Mouse (Mus musculus) lung, embryonic 16.5 days (tissue): ENCODE results near the gene Sik1. TPM values are rescaled to one million over a fixed set of nuclear protein-coding genes. Genes with fewer than 3 reads are reported as not detected.

Experiments
- ATAC-seq: fragments of 200-750 bp; cut with Nextera tagmentation; 2 replicates; pipeline ENCODE4 v1.8.0; 2017; ENCODE audit warnings: low read depth, mild to moderate bottlenecking, moderate library complexity
- H3K27ac ChIP-seq: fragments of 300-500 bp; sonication (generic); 2 replicates; pipeline ENCODE4 v1.5.1; 2014; ENCODE audit warnings: mild to moderate bottlenecking, control low read depth, low read length
- H3K27me3 ChIP-seq: fragments of 300-500 bp; sonication (generic); 2 replicates; pipeline ENCODE4 v1.6.1; 2014; ENCODE audit warnings: low read depth, low read length, mixed read lengths; ENCODE audit not compliant: control insufficient read depth, insufficient read depth
- H3K36me3 ChIP-seq: fragments of 300-500 bp; sonication (generic); 2 replicates; pipeline ENCODE4 v1.6.1; 2014; ENCODE audit warnings: low read length; ENCODE audit not compliant: control insufficient read depth, insufficient read depth
- H3K4me1 ChIP-seq: fragments of 300-500 bp; sonication (generic); replicated peaks from 2 replicates; pipeline ENCODE4 v1.6.1; 2014; ENCODE audit warnings: low read length, mixed read lengths; ENCODE audit not compliant: control insufficient read depth, insufficient read depth
- H3K4me2 ChIP-seq: fragments of 300-500 bp; sonication (generic); 2 replicates; pipeline ENCODE4 v1.6.1; 2014; ENCODE audit warnings: low read depth, low read length, control low read depth
- H3K4me3 ChIP-seq: fragments of 300-500 bp; sonication (generic); 2 replicates; pipeline ENCODE4 v1.5.1; 2014; ENCODE audit warnings: mild to moderate bottlenecking, low read length, control low read depth
- H3K9ac ChIP-seq: fragments of 300-500 bp; sonication (generic); 2 replicates; pipeline ENCODE4 v1.6.1; 2014; ENCODE audit warnings: low read length, control low read depth
- H3K9me3 ChIP-seq: fragments of 300-500 bp; sonication (generic); 2 replicates; pipeline ENCODE4 v1.6.1; 2016; ENCODE audit warnings: low read length; ENCODE audit not compliant: control insufficient read depth
- WGBS: fragments of 180-500 bp; shearing (Covaris S2); extraction: QIAGEN DNeasy Blood & Tissue Kit; methylation state at CpG from one replicate; pipeline ENCODE4 v1.1.7; 2014; 5-methylcytosine and 5-hydroxymethylcytosine counted together
- polyA plus RNA-seq: library from polyadenylated mRNA; unstranded; fragments of >200 nt; fragmentation: Nextera tagmentation; extraction: Ambion mirVana; gene quantifications from 2 replicates; pipeline ENCODE4 v1.2.1, GENCODE M21; 2015

The Sik1 gene
- 32.7 and 33.0 TPM in 2 replicates for polyA plus RNA-seq

DNA sequence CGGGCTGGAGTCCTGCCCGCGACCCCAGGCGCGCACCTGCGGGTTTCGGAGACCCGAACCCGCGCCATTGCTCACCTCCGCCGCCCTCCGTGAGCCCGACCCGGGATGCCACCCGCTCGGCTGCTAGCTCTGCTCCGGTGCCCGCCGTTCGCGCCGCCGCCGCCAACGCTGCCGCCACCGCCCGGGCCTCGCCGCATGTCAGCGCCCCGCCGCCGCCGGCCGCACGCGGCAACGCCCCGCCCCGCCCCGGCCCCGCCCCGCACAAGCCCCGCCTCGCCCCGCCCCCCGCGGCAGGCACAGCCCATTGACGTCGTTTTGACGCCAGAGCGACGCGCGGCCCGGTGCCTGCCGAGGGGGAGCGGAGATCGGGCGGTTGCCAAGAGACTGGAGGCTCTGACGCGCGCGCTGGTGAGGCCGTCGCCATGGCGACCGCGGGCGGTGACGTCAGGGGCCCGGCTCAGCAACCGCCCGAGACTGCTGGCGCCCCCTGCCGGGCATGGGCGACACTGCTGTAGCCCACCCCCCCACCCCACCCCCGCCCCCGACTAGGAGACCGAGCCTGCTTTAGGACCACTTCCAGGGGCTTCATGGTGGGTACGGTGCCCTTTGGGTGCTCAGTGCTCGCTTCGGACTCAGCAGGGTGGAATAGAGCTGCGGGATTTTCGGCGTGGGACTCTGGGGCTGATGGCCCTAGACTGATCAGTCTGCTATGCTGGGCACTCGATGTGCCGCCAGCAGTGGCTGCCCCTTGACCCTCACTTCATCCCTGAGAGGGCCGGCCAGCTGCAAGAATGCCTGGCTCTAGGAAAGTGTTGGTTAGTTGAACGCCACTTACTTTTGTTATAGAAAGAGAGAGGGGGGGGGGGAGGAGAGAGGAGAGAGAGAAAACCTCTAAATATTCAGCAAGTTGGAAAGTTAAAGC is at the start of gene Sik1:
TSS of gene Sik1 (minus strand) at position 208 of the 922 bp plus-strand sequence.
- Histone ChIP-seq H3K36me3 (peaks cover 10% of the 10 kb centered on the region), H3K4me3 (peak within 1 kb of the TSS; percentile 94), H3K9ac (peak within 1 kb of the TSS; percentile 99), H3K27me3 (no peaks in the 10 kb centered on the region), H3K4me2 (peak within 1 kb of the TSS; percentile 84), H3K9me3 (no peaks in the 10 kb centered on the region), H3K4me1 (peaks cover 31% of the 10 kb centered on the region), H3K27ac (peak within 1 kb of the TSS; percentile 100)
- peak; percentile 87 for ATAC-seq
- WGBS = under 1% methylated on average over 54 of the region's 92 CpGs

DNA sequence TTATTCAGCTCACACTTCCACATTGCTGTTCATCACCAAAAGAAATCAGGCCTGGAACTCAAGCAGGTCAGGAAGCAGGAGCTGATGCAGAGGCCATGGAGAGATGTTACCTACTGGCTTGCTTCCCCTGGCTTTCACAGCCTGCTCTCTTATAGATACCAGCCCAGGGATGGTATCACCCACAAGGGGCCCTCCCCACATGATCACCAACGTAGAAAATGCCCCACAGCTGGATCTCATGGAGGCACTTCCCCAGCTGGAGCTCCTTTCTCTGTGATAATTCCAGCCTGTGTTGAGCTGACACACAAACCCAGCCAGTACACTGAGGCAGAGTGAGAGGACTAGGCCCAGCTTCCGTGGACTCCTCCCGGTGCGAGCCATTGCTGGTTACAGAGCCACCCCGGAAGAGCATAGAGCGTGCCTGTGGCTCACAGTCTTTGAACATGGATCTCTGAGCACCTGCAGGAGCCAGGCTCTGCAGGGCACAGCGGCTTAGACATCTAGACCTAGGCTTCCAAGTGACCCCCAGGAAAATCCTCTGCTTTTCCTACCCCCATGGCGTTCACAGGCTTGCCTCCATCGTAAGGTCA is 49.7 kb upstream of the Sik1 start:
- peak overlapping the region; percentile 84 for H3K27ac ChIP-seq
- H3K27me3 ChIP-seq = no peaks in the 10 kb centered on the region
- peaks cover 29% of the 10 kb centered on the region for H3K4me1 ChIP-seq
- H3K9me3 ChIP-seq = no peaks in the 10 kb centered on the region
- 0 out of 2 replicates have a peak overlapping the region, but pooled peaks have one; percentile 5 for H3K4me2 ChIP-seq
- WGBS = 81% methylated on average over 9 of the region's 9 CpGs
- no peak overlapping the region for H3K4me3 ChIP-seq
- ATAC-seq = no peak
- peak overlapping the region; percentile 42; the same call in 1 of the 2 replicates for H3K9ac ChIP-seq
- H3K36me3 ChIP-seq = no peaks in the 10 kb centered on the region

DNA sequence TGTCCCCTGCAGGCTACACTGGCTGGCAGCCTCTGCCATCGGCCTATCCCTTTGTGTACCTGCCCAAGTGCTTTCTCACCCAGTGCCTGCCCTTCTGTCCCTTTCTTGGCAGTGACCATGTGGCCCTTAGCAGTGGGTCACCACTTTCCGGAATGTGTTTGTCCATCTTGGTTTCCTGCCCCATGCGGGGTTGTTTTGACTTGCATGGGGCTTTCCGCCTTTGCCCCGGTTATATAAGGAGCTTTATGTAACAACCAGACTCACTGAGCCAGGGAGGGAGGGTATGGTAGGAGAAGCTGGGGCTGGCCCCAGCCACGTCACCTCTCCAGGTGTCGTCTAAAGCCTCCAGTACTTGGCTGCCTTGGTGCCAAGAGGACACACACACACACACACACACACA is 48.4 kb upstream of the Sik1 start:
- Histone ChIP-seq H3K36me3 (no peaks in the 10 kb centered on the region), H3K9me3 (no peaks in the 10 kb centered on the region), H3K4me1 (peaks cover 29% of the 10 kb centered on the region), H3K27ac (peak overlapping the region; percentile 31; the same call in 1 of the 2 replicates), H3K9ac (0 out of 2 replicates have a peak overlapping the region, but pooled peaks have one; percentile 14), H3K4me2 (no peak overlapping the region), H3K4me3 (no peak overlapping the region), H3K27me3 (no peaks in the 10 kb centered on the region)
- 74% methylated on average over 7 of the region's 7 CpGs for WGBS
- no peak for ATAC-seq

DNA sequence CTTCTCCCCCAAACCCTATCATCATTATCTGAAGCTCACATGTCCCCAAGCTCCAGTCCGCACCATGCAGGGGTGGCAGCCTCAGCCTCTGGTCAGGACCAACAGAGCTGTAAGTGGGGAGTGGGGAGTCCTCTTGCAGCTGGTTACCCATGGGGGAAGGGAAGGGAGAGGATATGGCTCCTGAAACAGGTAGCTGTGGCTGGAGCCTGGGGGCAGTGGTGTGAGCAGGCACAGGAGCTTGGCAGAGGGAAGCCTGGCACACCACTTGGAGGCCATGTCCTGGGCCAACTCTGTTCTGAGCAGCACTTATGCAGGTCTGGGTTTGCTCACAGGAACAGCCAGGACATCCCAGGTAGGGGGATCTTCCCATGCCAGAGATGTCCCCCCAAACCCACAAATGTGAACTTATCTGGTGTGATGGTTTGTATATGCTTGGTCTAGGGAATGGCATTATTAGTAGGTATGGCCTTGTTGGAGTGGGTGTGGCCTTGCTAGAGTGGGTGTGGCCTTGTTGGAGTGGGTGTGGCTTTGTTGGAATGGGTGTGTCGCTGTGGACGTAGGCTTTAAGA is 47.1 kb upstream of the Sik1 start:
- no peak overlapping the region for H3K4me2 ChIP-seq
- no peaks in the 10 kb centered on the region for H3K9me3 ChIP-seq
- no peaks in the 10 kb centered on the region for H3K27me3 ChIP-seq
- no peaks in the 10 kb centered on the region for H3K36me3 ChIP-seq
- ATAC-seq = no peak
- 77% methylated on average over 3 of the region's 3 CpGs for WGBS
- peak overlapping the region; percentile 51 for H3K27ac ChIP-seq
- H3K4me3 ChIP-seq = no peak overlapping the region
- H3K9ac ChIP-seq = no peak overlapping the region
- peaks cover 35% of the 10 kb centered on the region for H3K4me1 ChIP-seq

DNA sequence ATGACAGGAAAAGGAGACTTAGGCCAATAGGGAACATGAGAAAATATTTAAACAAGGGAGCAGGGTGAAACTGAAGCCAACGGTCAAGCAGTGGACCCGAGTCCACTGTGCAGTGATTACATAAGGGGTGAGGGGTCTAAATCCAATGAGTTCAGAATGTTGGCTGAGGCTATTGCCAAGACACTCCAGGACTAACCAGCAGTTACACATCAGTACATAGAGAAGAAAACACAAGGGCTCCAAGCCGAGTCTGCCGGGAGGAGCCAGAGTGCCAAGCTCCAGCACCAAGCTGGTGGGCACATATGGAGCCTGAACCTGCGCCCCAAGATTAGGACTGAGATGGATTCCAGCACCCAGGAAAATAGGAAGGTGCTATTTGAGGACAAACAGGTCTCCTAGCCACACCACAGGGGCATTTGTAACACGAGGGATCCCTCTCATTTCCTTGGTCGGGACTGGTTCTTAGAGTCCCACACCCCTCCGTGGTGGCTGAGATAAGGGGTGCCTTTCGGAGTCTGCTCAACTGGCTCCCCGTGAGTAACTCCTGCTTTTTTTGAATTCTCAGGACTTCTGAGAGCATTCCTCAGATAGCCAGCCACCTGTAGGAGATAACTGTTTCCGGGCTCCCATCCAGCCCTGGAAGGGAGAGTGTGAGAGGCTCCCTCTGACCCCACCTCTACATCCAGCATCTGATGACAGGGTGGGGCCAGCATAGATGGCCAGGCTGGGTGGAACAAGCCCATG is 46.0 kb upstream of the Sik1 start:
- Histone ChIP-seq H3K4me3 (no peak overlapping the region), H3K4me1 (peaks cover 39% of the 10 kb centered on the region), H3K36me3 (no peaks in the 10 kb centered on the region), H3K27ac (peak overlapping the region; percentile 97), H3K4me2 (peak overlapping the region; percentile 31), H3K9me3 (no peaks in the 10 kb centered on the region), H3K9ac (peak overlapping the region; percentile 39), H3K27me3 (no peaks in the 10 kb centered on the region)
- 19% methylated on average over 11 of the region's 11 CpGs for WGBS
- peak; percentile 41 for ATAC-seq

DNA sequence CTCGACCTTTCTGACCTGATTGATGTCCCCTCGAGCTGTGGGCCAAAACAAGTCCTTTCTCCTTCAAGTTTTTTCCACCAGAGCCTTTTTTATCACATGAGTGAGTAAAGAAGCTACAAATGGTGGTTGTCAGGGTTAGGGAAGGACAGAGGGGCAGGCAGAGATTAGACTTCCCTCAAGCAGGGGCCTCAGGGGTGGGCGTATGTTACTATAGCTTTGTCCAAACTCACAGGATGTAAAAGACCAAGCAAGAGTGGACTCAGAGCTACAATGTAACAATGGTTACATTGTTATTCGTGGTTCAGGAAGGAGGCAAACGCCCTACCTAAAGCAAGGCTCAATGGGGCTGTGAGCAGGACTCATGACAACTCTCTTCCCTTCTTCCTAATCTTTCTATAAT is 43.3 kb upstream of the Sik1 start:
- H3K4me2 ChIP-seq = no peak overlapping the region
- peaks cover 43% of the 10 kb centered on the region for H3K4me1 ChIP-seq
- H3K4me3 ChIP-seq = no peak overlapping the region
- H3K36me3 ChIP-seq = no peaks in the 10 kb centered on the region
- H3K27me3 ChIP-seq = no peaks in the 10 kb centered on the region
- H3K27ac ChIP-seq = peak overlapping the region; percentile 1; the same call in 1 of the 2 replicates
- 48% methylated on average over 5 of the region's 5 CpGs for WGBS
- H3K9me3 ChIP-seq = no peaks in the 10 kb centered on the region
- ATAC-seq = no peak
- H3K9ac ChIP-seq = no peak overlapping the region

DNA sequence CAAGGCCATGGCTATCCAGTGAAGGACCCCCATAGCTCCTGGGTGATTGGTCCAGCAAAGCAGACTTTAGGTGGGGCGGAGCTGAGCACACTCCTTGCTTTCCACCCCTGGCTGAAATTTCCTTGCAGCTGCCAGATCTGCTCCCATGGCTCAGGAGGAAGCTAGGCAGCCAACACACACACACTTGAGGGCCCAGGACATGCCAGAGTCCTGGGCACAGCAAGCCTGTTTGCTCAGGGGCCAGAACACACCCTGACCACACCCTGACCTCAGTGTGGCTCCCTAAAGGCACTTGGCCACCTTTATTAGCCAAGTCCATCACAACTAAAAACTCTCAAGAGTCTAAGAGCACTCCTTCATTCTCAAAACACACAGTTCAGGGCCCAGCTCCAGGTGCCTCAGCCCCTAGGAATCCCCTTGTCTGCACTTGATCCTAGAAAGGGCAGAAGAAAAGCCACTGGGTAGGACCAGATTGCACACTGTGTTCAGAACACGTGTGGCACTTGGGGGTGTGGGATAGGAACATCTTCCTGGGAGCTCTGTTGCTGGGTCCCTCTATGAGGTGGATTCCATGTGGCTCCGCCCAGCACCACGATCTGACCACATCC is 41.7 kb upstream of the Sik1 start:
- peak overlapping the region; percentile 15; the same call in 1 of the 2 replicates for H3K9ac ChIP-seq
- ATAC-seq = peak; percentile 85
- no peak overlapping the region for H3K4me2 ChIP-seq
- H3K27me3 ChIP-seq = no peaks in the 10 kb centered on the region
- H3K4me3 ChIP-seq = no peak overlapping the region
- no peaks in the 10 kb centered on the region for H3K36me3 ChIP-seq
- H3K9me3 ChIP-seq = no peaks in the 10 kb centered on the region
- 58% methylated on average over 4 of the region's 4 CpGs for WGBS
- H3K4me1 ChIP-seq = peaks cover 54% of the 10 kb centered on the region
- peak overlapping the region; percentile 97 for H3K27ac ChIP-seq

DNA sequence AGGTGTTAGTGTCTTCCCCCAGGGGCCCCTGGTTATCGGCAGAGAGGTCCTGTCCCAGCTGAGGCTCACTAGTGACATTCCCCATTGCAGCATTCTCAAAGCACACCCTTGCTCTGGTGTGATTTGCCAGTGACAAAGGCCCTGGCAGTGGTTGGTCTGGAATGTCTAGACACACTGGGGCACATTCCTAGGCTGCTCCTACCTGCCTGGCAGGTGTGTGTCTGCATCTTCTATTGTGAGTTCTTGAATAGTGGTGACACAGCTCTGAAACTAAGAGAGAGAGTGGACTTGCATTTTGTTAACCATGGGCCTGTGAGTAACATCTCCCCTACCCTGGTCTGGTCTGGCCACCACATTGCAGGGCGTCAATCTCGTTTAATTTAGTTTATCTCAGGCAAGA is 41.1 kb upstream of the Sik1 start:
- H3K36me3 ChIP-seq = no peaks in the 10 kb centered on the region
- H3K4me3 ChIP-seq = no peak overlapping the region
- peak overlapping the region; percentile 43; the same call in 1 of the 2 replicates for H3K9ac ChIP-seq
- no peaks in the 10 kb centered on the region for H3K9me3 ChIP-seq
- no peaks in the 10 kb centered on the region for H3K27me3 ChIP-seq
- H3K4me2 ChIP-seq = no peak overlapping the region
- peaks cover 54% of the 10 kb centered on the region for H3K4me1 ChIP-seq
- WGBS = 46% methylated on average over 3 of the region's 3 CpGs
- peak; percentile 36 for ATAC-seq
- H3K27ac ChIP-seq = peak overlapping the region; percentile 97
